Mouse (Mus musculus) kidney, adult 11 months (tissue): ENCODE data around the gene Eva1c.

Experiments
- DNase-seq: peaks from one replicate; pipeline ENCODE4 v3.0.0; 2022

Eva1c gene

DNA sequence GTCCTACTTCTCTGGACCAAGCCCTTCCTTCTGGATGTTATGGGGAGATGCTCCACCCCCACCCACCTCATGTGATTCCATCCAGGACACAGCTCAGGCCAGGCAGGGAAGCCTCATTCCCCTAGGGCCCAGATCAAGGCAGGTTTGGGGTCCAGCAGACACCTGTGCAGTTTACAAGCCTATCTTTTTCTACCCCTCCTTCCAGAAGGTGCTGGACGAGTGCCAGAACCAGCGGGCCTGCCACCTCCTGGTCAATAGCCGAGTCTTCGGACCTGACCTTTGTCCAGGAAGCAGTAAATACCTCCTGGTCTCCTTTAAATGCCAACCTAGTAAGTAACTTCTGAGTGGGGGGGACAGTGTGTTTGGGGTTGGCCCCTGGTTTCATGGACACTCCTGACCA, 42.8 kb downstream of the Eva1c start:
- DNase-seq: peak; percentile 59

DNA sequence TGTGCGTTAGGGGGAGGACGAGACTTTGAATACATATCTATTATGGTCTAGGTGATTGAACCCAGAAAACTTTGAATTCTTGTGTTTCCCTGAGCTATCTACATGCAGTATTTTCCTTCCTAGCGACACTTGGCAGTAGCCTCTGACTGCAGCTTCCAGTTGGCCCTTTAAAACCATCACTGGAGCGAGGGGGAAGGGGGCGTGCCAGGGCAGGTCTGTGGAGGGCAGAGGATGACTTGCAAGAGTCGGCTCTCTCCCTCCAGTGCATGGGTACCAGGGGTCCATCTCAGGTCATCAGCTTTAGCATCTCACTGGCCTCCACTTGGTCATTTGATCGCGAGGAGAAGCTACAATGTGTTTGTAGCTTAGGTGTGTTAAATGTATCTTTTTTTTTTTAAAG, 46.4 kb downstream of the Eva1c start:
- DNase-seq: no peak

GRCm38 (mm10) chr16:90874536-90874935, 48.0 kb downstream of the Eva1c start:
- no peak for DNase-seq

DNA sequence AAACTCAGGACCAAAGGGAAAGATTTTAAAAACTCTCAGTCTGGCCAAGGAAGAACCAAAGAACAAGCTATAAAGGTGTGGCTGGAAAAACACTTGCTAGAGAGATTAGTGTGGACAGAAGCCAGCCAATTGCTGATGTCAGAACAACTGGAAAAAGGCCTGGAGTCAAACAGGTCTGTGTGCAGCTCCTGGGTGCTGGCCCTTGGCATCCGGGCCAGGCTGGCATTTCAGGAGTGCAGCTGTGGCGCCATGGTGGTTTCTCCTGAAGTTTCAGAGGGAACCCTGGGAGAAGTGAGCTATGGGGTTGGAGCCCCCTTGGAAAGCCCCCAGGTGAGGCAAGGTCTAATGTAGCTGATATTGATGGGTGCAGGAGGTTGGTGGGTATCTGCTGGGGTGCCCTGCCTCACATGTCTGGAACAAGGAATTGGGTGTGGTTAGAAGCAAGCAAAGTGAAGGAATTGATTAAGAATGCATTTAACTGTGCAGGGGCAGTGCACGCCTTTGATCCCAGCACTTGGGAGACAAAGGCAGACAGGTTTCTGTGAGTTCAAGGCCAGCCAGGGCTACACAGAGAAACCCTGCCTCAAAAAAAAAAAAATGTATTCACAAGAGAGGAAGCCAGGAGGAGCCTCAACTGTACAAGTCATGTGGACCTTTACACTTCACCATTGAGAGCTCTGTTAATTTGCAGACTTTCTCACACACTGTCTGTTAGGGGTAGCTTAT, 51.8 kb downstream of the Eva1c start:
- DNase-seq: no peak

DNA sequence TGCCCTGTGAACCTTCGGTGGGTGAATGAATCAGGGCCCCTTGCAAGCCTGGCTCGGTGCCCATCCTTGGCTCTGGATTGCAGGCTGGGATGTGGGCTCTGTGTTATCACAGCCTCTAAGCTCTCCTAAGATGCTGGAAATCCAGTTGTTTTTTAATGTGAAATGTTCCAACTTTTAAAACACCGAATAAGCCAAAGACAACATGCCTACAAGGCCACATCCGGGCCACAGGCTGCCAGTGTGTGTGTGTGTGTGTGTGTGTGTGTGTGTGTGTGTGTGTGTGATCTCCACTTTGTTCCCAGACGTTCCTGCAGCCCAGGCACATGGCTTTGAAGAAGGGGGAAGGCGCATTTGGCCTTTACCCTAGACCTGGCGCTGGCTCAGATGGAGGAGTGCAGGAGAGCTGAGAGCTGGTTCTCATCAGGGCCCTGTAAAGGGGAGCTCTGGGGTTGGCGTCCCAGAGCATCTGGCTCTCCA, 56.0 kb downstream of the Eva1c start:
- DNase-seq: no peak

DNA sequence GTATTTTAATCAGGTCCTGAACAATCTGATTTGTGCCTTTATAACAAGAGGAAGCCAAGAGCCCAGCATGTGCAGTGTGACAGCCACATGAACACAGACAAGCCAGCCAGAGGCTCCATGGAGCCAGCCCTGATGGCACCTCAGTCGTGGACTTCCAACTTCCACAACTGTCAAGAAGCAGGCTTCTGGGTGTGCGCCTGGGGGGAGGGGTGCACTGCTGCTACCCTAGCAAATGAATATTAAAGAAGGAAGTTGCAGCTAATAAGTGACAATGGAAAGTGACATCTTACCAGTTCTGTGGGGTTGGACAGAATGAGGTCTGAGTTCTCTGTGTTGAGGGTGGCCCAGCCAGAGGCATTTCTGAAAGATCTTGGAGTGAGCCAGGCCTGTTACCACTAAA, 58.8 kb downstream of the Eva1c start:
- no peak for DNase-seq

- DNase-seq: no peak
Observed at GRCm38 (mm10) chr16:90885781-90886565, 59.5 kb downstream of the Eva1c start.

GRCm38 (mm10) chr16:90890683-90891082, 64.2 kb downstream of the Eva1c start:
- DNase-seq: no peak

GRCm38 (mm10) chr16:90891601-90892000, 65.1 kb downstream of the Eva1c start:
- DNase-seq: peak; percentile 45

DNA sequence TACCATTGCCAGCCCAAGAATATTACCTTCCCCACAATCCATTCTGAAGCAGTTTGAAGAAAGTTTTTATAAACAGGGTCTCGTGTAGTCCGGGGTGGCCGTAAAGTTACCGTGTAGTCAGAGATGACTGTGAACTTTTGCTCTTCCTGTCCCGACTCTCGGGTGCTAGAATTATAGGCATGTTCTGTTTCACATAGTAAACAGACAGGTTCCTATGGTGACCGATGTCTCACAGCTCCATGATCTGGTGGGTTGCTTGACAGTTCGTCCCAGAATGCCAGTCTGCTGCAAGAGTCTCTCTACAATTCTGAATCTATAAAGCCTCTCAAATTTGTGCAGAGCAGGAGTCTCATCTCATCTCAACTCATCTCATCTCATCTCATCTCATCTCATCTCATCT, 65.6 kb downstream of the Eva1c start:
- DNase-seq: no peak

GRCm38 (mm10) chr16:90893019-90893418, 66.5 kb downstream of the Eva1c start:
- DNase-seq: no peak

DNA sequence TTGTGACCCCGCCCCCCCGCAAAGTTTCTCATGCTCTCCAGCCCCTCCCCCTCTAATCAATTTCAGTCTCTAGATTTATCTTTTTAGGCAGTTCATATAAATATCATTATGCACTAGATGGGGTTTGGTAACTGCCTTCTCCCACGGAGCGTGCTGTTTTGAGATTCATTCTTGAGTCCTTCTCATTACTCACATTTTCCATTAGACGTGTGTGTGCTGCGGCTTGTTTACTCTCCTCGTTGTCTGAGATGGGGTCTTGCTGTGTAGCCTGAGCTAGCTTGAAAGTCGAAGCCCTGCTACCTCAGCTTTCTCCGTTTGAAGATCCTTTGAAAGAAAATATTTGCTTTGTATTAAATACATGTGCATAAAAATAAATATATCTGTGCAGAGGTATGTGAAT, 67.3 kb downstream of the Eva1c start:
- no peak for DNase-seq

- peak; percentile 32 for DNase-seq
Observed at GRCm38 (mm10) chr16:90897651-90898050, 71.1 kb downstream of the Eva1c start.

DNA sequence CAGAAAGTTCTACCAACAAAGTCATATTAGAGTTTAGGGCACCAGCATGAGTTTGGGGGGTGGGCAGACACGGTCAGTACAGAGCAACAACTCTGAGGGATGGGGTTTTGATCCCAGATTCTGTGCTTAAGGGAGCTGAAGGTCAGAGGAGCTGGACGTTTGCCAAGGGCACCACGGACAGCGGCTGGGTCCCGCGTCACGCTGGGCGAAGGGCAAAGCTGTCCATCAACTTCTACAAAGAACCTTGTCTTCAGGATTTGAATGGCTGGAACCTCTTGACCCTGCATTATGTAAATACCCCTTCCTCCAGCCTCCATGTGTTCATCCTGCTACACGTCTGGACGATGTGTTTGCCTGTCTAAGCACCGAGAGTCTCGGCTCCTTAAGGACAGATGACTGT, 73.0 kb downstream of the Eva1c start:
- peak; percentile 47 for DNase-seq

GRCm38 (mm10) chr16:90901364-90901763, 74.8 kb downstream of the Eva1c start:
- no peak for DNase-seq

- no peak for DNase-seq
Observed at GRCm38 (mm10) chr16:90903300-90903699, 76.8 kb downstream of the Eva1c start.

DNA sequence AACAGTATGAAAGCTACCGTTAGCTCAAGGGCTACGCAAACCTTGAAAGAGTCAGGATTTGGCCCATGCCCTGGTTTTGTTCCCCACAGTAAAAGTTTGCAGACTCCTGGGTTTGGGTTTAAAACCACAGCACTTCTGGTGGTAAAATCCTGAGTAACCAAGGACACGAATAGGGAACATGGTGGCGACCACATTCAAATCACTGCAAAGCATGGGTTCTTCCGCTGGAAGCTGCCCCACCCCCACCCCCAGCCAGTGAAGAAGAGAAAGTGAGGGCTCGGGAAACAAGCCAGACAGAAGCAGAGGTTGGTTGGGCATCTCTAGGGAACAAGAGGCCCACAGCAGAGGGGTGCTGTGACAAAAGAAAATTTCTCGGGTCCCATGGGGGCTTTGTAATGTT, 80.7 kb downstream of the Eva1c start:
- no peak for DNase-seq

DNA sequence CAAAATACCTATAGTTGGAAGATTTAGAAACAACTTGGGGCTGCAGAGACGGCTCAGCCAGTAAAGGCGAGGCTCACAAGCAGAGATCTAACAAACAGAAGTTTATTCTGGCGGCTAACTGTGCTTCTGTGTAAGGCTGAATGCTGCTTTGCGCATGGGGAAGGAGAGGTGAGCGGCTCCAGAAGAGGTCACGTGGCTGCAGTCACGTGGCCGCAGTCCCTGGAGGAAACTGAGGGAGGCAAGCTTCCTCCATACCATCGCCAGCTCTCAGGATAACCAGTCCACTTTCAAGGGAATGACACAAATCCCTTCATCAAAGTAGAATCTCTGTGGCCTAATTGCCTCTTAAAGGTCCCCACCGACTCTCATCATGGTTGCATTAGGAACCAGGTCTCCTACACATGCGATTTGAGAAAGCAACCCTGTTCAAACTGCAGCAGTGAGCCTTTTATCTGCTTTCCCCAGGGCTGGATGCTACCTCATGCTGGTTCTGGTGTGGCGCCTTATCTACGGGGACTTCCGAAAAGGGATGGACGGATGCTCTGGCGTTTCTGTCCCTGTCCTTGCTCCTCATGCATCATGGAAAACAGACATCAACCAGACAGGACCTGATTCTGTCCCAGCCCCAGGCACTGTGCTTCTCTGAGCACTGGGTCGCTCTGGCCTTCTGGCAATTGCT, 84.5 kb downstream of the Eva1c start:
- no peak for DNase-seq

DNA sequence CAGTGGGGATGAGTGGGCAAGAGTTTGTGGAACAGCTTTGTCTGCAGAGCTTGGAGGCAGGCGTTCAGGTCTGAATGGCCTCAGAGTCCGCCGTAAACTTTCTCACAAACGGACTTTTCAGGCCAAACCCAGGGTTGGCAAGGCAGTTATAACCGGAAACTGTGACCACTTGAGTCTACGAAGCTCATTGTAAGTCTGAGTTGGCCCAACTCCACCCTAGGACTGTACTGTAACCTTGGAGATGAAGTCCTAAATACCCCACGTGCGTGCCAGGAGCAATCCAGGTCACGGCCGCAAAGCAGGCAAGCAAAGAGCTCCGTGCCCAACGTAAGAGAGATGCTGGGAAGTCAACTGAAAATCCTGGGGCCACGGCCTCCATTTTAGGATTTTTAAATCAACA, 85.2 kb downstream of the Eva1c start:
- DNase-seq: peak; percentile 70

GRCm38 (mm10) chr16:90916040-90916481, 89.5 kb downstream of the Eva1c start:
- DNase-seq: peak; percentile 60

DNA sequence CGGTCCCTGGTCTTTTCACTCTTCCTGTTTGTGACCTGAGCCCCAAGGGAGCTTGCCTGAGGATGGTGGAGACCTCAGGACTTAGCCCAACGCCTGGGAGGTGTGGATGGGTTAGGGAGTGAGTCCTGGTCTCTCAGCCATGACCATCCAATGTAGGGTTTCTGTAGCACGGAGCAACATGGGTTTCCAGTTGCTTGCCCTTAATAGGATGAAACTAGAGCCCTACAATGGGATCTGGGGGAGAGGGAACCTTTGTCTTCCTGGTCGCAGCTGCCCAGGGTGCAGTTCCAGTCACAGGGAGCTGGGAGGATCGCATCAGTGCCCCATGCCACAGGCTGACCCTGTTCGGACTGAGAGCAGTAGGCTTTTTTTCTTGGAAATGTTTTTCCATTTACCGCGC, 90.6 kb downstream of the Eva1c start:
- DNase-seq: no peak

- no peak for DNase-seq
Observed at GRCm38 (mm10) chr16:90921471-90922159, 95.1 kb downstream of the Eva1c start.
